Mouse (Mus musculus) liver, postnatal 0 days (tissue): ENCODE results near the gene Tmem120b. TPM values are rescaled to one million over a fixed set of nuclear protein-coding genes. Genes with fewer than 3 reads are reported as not detected.

Source experiments
- ATAC-seq: fragments of 200-750 bp; cut with Nextera tagmentation; 2 replicates; pipeline ENCODE4 v1.8.0; 2017; ENCODE audit warnings: mild to moderate bottlenecking, moderate library complexity
- DNase-seq: peaks from one replicate; pipeline ENCODE4 v3.0.0-alpha.2; 2016
- H3K27ac ChIP-seq: fragments of 300-500 bp; sonication (generic); 2 replicates; pipeline ENCODE4 v1.5.1; 2014; ENCODE audit warnings: antibody characterized with exemption, moderate library complexity, mild to moderate bottlenecking, low read depth
- H3K27me3 ChIP-seq: fragments of 300-500 bp; sonication (generic); 2 replicates; pipeline ENCODE4 v1.6.1; 2014; ENCODE audit warnings: low read length, control low read depth, mixed read lengths; ENCODE audit not compliant: insufficient read depth
- H3K36me3 ChIP-seq: fragments of 300-500 bp; sonication (generic); replicated peaks from 2 replicates; pipeline ENCODE4 v1.6.1; 2014; ENCODE audit warnings: mild to moderate bottlenecking, control low read depth, low read length, moderate library complexity, mixed read lengths; ENCODE audit not compliant: insufficient read depth
- H3K4me1 ChIP-seq: fragments of 300-500 bp; sonication (generic); 2 replicates; pipeline ENCODE4 v1.6.1; 2014; ENCODE audit warnings: antibody characterized with exemption, mild to moderate bottlenecking, control low read depth; ENCODE audit not compliant: insufficient read depth
- H3K4me2 ChIP-seq: fragments of 300-500 bp; sonication (generic); 2 replicates; pipeline ENCODE4 v1.6.1; 2014; ENCODE audit warnings: low read depth, mild to moderate bottlenecking, low read length, moderate library complexity, mixed read lengths
- H3K4me3 ChIP-seq: fragments of 300-500 bp; sonication (generic); 2 replicates; pipeline ENCODE4 v1.5.1; 2014; ENCODE audit warnings: low read depth, low read length
- H3K9ac ChIP-seq: fragments of 300-500 bp; sonication (generic); replicated peaks from 2 replicates; pipeline ENCODE4 v1.6.1; 2014; ENCODE audit warnings: mild to moderate bottlenecking, moderate library complexity
- H3K9me3 ChIP-seq: fragments of 300-500 bp; sonication (generic); 2 replicates; pipeline ENCODE4 v1.6.1; 2016; ENCODE audit warnings: mild to moderate bottlenecking, control low read depth, low read length, mixed read lengths
- CTCF ChIP-seq: sonication (generic); IDR thresholded peaks from 2 replicates; pipeline ENCODE4 v1.5.1; 2016; ENCODE audit warnings: antibody characterized with exemption, low read depth
- EP300 ChIP-seq: IDR thresholded peaks from 2 replicates; pipeline ENCODE4 v1.6.1; 2016; ENCODE audit warnings: antibody characterized with exemption, low read depth, mild to moderate bottlenecking
- WGBS: fragments of 180-500 bp; shearing (Covaris S2); extraction: QIAGEN DNeasy Blood & Tissue Kit; methylation state at CpG from one replicate; pipeline ENCODE4 v1.1.7; 2014; ENCODE audit not compliant: insufficient replicate concordance; 5-methylcytosine and 5-hydroxymethylcytosine counted together
- polyA plus RNA-seq: library from polyadenylated mRNA; unstranded; fragments of >200 nt; fragmentation: Nextera tagmentation; extraction: Ambion mirVana; gene quantifications from 2 replicates; pipeline ENCODE4 v1.2.1, GENCODE M21; 2015

The Tmem120b gene
- polyA plus RNA-seq, 1 experiment from 2014 or later, result 12.8 TPM

DNA sequence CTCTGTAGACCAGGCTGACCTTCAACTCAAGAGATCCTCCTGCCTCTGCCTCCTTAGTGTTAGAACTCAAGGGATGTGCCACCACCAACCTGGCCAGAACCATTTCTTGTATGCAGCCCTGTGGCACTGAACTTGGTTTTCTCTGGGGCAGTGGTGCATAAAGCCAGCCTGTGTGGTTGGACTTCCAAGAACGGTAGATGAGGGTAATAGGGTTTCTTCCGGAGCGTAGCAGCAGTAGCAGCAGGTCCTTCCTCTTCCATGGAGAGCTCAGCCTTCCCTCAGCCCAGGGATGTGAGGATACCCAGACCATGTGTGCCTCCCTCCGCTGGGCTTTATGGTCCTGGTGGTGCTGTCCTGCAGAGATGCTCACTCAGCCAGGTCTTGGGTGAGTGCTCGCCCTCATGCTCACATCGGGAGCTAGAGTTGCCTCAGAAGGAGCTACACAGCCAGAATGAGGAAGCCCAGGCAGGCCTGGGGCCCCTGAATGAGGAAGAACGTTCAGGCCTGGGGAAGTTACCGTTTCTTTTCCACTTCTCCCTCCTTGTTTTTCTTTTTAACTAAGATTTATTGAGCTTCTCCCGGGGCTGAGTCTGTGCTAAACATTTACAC lies 43.1 kb upstream of the Tmem120b start:
- DNase-seq (peak; percentile 46), ATAC-seq (peak; percentile 60)
- Histone ChIP-seq H3K4me1 (peaks cover 35% of the 10 kb centered on the region), H3K27me3 (no peaks in the 10 kb centered on the region), H3K4me2 (peak overlapping the region; percentile 42; the same call in 1 of the 2 replicates), H3K36me3 (peaks cover 12% of the 10 kb centered on the region), H3K27ac (peak overlapping the region; percentile 83), H3K9ac (no peak overlapping the region), H3K9me3 (no peaks in the 10 kb centered on the region), H3K4me3 (no peak overlapping the region)
- TF ChIP-seq CTCF, result no peak
- TF ChIP-seq EP300, result no peak
- WGBS, result 35% methylated on average over 9 of the region's 9 CpGs

DNA sequence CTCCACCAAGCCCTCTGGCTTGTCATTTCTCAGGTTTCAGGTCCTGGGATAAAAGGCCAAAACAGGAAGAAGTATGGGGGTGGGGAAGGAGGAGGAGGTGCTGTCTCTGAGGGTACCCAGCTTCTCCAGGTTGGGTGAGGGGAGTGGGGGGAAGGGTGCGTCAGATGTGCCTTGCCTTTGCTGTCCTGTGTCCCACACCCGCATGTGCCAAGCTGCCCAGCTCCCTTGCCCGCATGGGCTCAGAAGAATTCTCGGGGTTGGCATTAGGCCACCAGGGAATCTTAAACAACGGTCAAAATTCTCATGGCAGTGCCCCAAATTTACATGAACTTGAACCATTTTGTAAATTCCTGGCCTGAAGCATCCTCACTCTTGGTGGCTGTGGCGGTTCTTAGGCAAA lies 41.8 kb upstream of the Tmem120b start:
- no peak for TF ChIP-seq CTCF
- no peak for TF ChIP-seq EP300
- no peak overlapping the region for H3K9ac ChIP-seq
- peaks cover 30% of the 10 kb centered on the region for H3K4me1 ChIP-seq
- 0 out of 2 replicates have a peak overlapping the region, but pooled peaks have one; percentile 42 for H3K4me2 ChIP-seq
- no peaks in the 10 kb centered on the region for H3K9me3 ChIP-seq
- DNase-seq (no peak), ATAC-seq (no peak)
- H3K27ac ChIP-seq, result peak overlapping the region; percentile 83
- H3K27me3 ChIP-seq, result no peaks in the 10 kb centered on the region
- H3K4me3 ChIP-seq, result no peak overlapping the region
- WGBS, result 63% methylated on average over 6 of the region's 6 CpGs
- H3K36me3 ChIP-seq, result peaks cover 16% of the 10 kb centered on the region

- Histone ChIP-seq H3K9me3 (no peaks in the 10 kb centered on the region), H3K4me2 (no peak overlapping the region), H3K4me3 (no peak overlapping the region), H3K27me3 (no peaks in the 10 kb centered on the region), H3K9ac (no peak overlapping the region), H3K27ac (peak overlapping the region; percentile 83; the same call in 1 of the 2 replicates), H3K36me3 (peaks cover 22% of the 10 kb centered on the region), H3K4me1 (peaks cover 28% of the 10 kb centered on the region)
- WGBS, result 45% methylated on average over 6 of the region's 6 CpGs
- ATAC-seq (peak; percentile 47; the same call in 1 of the 2 replicates), DNase-seq (no peak)
- no peak for TF ChIP-seq CTCF
- TF ChIP-seq EP300, result 0 out of 2 replicates have a peak, but pooled peaks have one; percentile 13
Observed at GRCm38 (mm10) chr5:123027436-123027835, 40.8 kb upstream of the Tmem120b start.

GRCm38 (mm10) chr5:123029729-123030128 lies 38.5 kb upstream of the Tmem120b start:
- ATAC-seq (no peak), DNase-seq (no peak)
- Histone ChIP-seq H3K9me3 (no peaks in the 10 kb centered on the region), H3K27ac (no peak overlapping the region), H3K27me3 (no peaks in the 10 kb centered on the region), H3K36me3 (peaks cover 22% of the 10 kb centered on the region), H3K4me2 (no peak overlapping the region), H3K4me3 (no peak overlapping the region), H3K9ac (no peak overlapping the region), H3K4me1 (peaks cover 12% of the 10 kb centered on the region)
- 87% methylated on average over 6 of the region's 7 CpGs for WGBS
- TF ChIP-seq EP300, result no peak
- no peak for TF ChIP-seq CTCF

DNA sequence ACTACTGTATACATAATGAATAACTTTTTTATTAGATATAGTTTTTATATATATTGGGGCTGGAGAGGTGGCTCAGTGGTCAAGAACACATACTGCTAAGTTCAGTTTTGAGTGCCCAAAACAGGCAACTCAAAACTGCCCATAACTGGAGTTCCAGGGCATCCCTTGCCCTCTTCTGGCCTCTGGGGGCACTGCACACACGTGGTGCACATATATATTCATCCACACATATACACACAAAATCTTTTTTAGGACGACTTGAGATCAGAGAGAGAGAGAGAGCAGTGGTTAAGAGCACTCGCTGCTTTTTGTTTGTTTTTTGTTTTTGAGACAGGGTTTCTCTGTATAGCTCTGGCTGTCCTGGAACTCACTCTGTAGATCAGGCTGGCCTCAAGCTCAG lies 36.9 kb upstream of the Tmem120b start:
- WGBS, result 85% methylated on average over 3 of the region's 3 CpGs
- Histone ChIP-seq H3K27ac (no peak overlapping the region), H3K4me2 (no peak overlapping the region), H3K36me3 (peaks cover 22% of the 10 kb centered on the region), H3K27me3 (no peaks in the 10 kb centered on the region), H3K4me3 (no peak overlapping the region), H3K9ac (no peak overlapping the region), H3K9me3 (no peaks in the 10 kb centered on the region), H3K4me1 (peaks cover 22% of the 10 kb centered on the region)
- peak; percentile 21; the same call in 1 of the 2 replicates for TF ChIP-seq CTCF
- TF ChIP-seq EP300, result no peak
- DNase-seq (no peak), ATAC-seq (no peak)

DNA sequence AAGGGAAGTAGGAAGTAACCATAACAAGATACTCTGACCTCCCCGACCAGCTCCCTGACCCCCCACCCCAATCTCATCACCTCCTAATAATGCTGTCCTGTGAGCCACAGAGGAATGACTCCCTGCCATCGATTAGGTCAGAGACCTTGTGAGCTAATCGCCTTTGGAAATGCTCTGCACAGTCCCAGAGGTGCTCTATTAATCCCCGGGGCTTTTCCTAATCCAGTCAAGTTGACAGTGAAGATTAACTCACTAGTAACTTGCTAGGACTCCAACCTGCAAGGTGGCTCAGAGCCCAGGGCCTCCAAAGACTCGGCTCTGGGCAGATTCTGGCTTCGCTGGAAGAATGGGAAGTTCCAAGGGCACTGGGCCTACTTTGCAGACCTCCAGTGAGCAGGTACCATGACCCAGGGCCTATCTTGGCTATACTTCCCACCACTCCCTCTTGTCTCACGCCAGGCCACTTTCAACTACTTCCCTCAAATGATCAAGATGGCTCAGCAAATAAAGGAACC lies 34.5 kb upstream of the Tmem120b start:
- no peak overlapping the region for H3K9ac ChIP-seq
- H3K27ac ChIP-seq, result no peak overlapping the region
- TF ChIP-seq EP300, result no peak
- ATAC-seq (no peak), DNase-seq (no peak)
- H3K4me1 ChIP-seq, result peaks cover 22% of the 10 kb centered on the region
- peaks cover 22% of the 10 kb centered on the region for H3K36me3 ChIP-seq
- no peaks in the 10 kb centered on the region for H3K9me3 ChIP-seq
- no peak overlapping the region for H3K4me3 ChIP-seq
- H3K27me3 ChIP-seq, result no peaks in the 10 kb centered on the region
- WGBS, result 70% methylated on average over 7 of the region's 7 CpGs
- no peak overlapping the region for H3K4me2 ChIP-seq
